7 mouse cellular contexts compared by ENCODE assay signal in genomic region chr13:75706882-75707816, GRCm38 (mm10). TPM values are rescaled to one million over a fixed set of nuclear protein-coding genes. Genes with fewer than 3 reads are reported as not detected.
DNase-seq lines count a peak whose midpoint lies in the region; ATAC-seq and TF ChIP-seq lines count a peak whose summit lies in the region.

No protein-coding gene starts in this region.

- H3K36me3 ChIP-seq in embryonic facial prominence, embryonic 13.5 days, result no peaks in the 10 kb centered on the region
- H3K36me3 ChIP-seq in kidney, adult 2 months (ENCODE audit: control insufficient read depth, insufficient read depth, low read length), result no peaks in the 10 kb centered on the region
- no peaks in the 10 kb centered on the region for H3K36me3 ChIP-seq in limb, embryonic 12.5 days
- H3K36me3 ChIP-seq in midbrain, embryonic 16.5 days (ENCODE audit: control insufficient read depth, insufficient read depth, low read length), result no peaks in the 10 kb centered on the region

- H3K9ac ChIP-seq in embryonic facial prominence, embryonic 13.5 days, result peak overlapping the region; percentile 83
- peak overlapping the region; percentile 83 for H3K9ac ChIP-seq in limb, embryonic 12.5 days (replicated peaks)
- peak overlapping the region; percentile 76 for H3K9ac ChIP-seq in midbrain, embryonic 16.5 days (ENCODE audit: low read depth, low read length)

- peaks cover 14% of the 10 kb centered on the region for H3K4me1 ChIP-seq in embryonic facial prominence, embryonic 13.5 days
- peaks cover 13% of the 10 kb centered on the region for H3K4me1 ChIP-seq in kidney, adult 2 months (ENCODE audit: control insufficient read depth, insufficient read depth, low read length)
- H3K4me1 ChIP-seq in limb, embryonic 12.5 days (replicated peaks), result peaks cover 10% of the 10 kb centered on the region
- no peaks in the 10 kb centered on the region; the same call in 1 of the 2 replicates for H3K4me1 ChIP-seq in midbrain, embryonic 16.5 days (ENCODE audit: control insufficient read depth, insufficient read depth, low read length)

- H3K9me3 ChIP-seq in embryonic facial prominence, embryonic 13.5 days, result no peaks in the 10 kb centered on the region
- no peaks in the 10 kb centered on the region for H3K9me3 ChIP-seq in limb, embryonic 12.5 days
- no peaks in the 10 kb centered on the region for H3K9me3 ChIP-seq in midbrain, embryonic 16.5 days (replicated peaks; ENCODE audit: control insufficient read depth, low read length, poor library complexity, severe bottlenecking)

- TF ChIP-seq CTCF in kidney, adult 2 months (conservative IDR thresholded peaks at IDR 0.05; ENCODE audit: insufficient read depth, insufficient read length, low read depth, low read length), result no peak

- peak overlapping the region; percentile 74 for H3K4me3 ChIP-seq in embryonic facial prominence, embryonic 13.5 days
- peak overlapping the region; percentile 87 for H3K4me3 ChIP-seq in kidney, adult 2 months (ENCODE audit: insufficient read depth, low read depth, low read length)
- H3K4me3 ChIP-seq in limb, embryonic 12.5 days (replicated peaks), result peak overlapping the region; percentile 80
- peak overlapping the region; percentile 82 for H3K4me3 ChIP-seq in midbrain, embryonic 16.5 days (ENCODE audit: low read depth, low read length)

- ATAC-seq in embryonic facial prominence, embryonic 13.5 days (ENCODE audit: insufficient number of reproducible peaks, insufficient read depth, low FRiP score, low TSS enrichment, low read depth), result peak; percentile 100
- peak; percentile 100 for ATAC-seq in limb, embryonic 12.5 days (ENCODE audit: insufficient number of reproducible peaks, insufficient read depth, low FRiP score, low TSS enrichment, low read depth)
- peak; percentile 100 for ATAC-seq in midbrain, embryonic 16.5 days

- WGBS in embryonic facial prominence, embryonic 13.5 days, result 7% methylated on average over 64 of the region's 64 CpGs
- 2% methylated on average over 64 of the region's 64 CpGs for WGBS in kidney, adult 2 months
- WGBS in limb, embryonic 12.5 days, result 6% methylated on average over 63 of the region's 64 CpGs
- 8% methylated on average over 61 of the region's 64 CpGs for WGBS in midbrain, embryonic 16.5 days

- TF ChIP-seq POLR2A in kidney, adult 2 months (IDR thresholded peaks at IDR 0.05; ENCODE audit: low read depth, low read length), result peak; percentile 58

- peak overlapping the region; percentile 62 for H3K27ac ChIP-seq in embryonic facial prominence, embryonic 13.5 days
- peak overlapping the region; percentile 72 for H3K27ac ChIP-seq in kidney, adult 2 months (ENCODE audit: insufficient read depth, low read depth, low read length)
- peak overlapping the region; percentile 80 for H3K27ac ChIP-seq in limb, embryonic 12.5 days
- no peak overlapping the region; the same call in 1 of the 2 replicates for H3K27ac ChIP-seq in midbrain, embryonic 16.5 days (ENCODE audit: low read length)

- peak overlapping the region; percentile 73 for H3K4me2 ChIP-seq in embryonic facial prominence, embryonic 13.5 days
- peak overlapping the region; percentile 72 for H3K4me2 ChIP-seq in limb, embryonic 12.5 days
- H3K4me2 ChIP-seq in midbrain, embryonic 16.5 days (ENCODE audit: low read length), result peak overlapping the region; percentile 84

- peak; percentile 95 to 96 for DNase-seq in adrenal gland, postnatal 36 days
- DNase-seq in heart, adult 18-20 months, result peak; percentile 96 to 98
- peak; percentile 99 for DNase-seq in kidney, adult 2 months
- DNase-seq in spleen, postnatal 10 days (ENCODE audit: low spot score in 2 of 2), result peak; percentile 91 to 98

- peaks cover 17% of the 10 kb centered on the region for H3K27me3 ChIP-seq in embryonic facial prominence, embryonic 13.5 days
- H3K27me3 ChIP-seq in kidney, adult 2 months (replicated peaks; ENCODE audit: control insufficient read depth, insufficient read depth, low read length), result no peaks in the 10 kb centered on the region
- H3K27me3 ChIP-seq in limb, embryonic 12.5 days, result peaks cover 10% of the 10 kb centered on the region
- peaks cover 7% of the 10 kb centered on the region; the same call in 1 of the 2 replicates for H3K27me3 ChIP-seq in midbrain, embryonic 16.5 days (ENCODE audit: control insufficient read depth, insufficient read depth, low read depth, low read length)

RNA-seq across cellular contexts. Expression of gene Ell2, which starts 0.6 kb away (rescaled TPM):
- 100 to 1,000 TPM in 1 of 2 experiments, 10 to 100 TPM in 1; 69.7 to 116 TPM for total RNA-seq in adrenal gland, postnatal 36 days (2021)
- polyA plus RNA-seq in embryonic facial prominence, embryonic 13.5 days (2015; fragmentation: Nextera tagmentation; extraction: Ambion mirVana), result 6.6 and 7.2 TPM in 2 replicates
- 10 to 100 TPM; 25.2 to 31.5 TPM for total RNA-seq in heart, adult 18-20 months (2021)
- 6.3 and 8.2 TPM in 2 replicates for polyA plus RNA-seq in kidney, adult 2 months (2012; rRNA removed)
- polyA plus RNA-seq in limb, embryonic 12.5 days (2016; fragmentation: Nextera tagmentation; extraction: Ambion mirVana), result 7.4 and 9.6 TPM in 2 replicates
- 1.6 and 1.8 TPM in 2 replicates for polyA plus RNA-seq in midbrain, embryonic 16.5 days (2015; fragmentation: Nextera tagmentation; extraction: Ambion mirVana)
